Mouse (Mus musculus) heart, adult 2 months (tissue): ENCODE measurements around the gene Pold4.

Experiments
- CTCF ChIP-seq: fragments of 200-600 bp; IDR thresholded peaks from 2 replicates; pipeline ENCODE4 v1.8.1; 2022; ENCODE audit warnings: antibody characterized with exemption, mild to moderate bottlenecking, moderate library complexity
- EP300 ChIP-seq: fragments of 200-500 bp; IDR thresholded peaks from 2 replicates; pipeline ENCODE4 v1.6.1; 2011; ENCODE audit warnings: low read depth, low read length, control low read depth; ENCODE audit not compliant: insufficient read depth
- POLR2A ChIP-seq: fragments of 200-500 bp; IDR thresholded peaks from 2 replicates; pipeline ENCODE4 v1.6.1; 2011; ENCODE audit warnings: mild to moderate bottlenecking, low read depth, low read length, control low read depth; ENCODE audit not compliant: insufficient read depth

DNA sequence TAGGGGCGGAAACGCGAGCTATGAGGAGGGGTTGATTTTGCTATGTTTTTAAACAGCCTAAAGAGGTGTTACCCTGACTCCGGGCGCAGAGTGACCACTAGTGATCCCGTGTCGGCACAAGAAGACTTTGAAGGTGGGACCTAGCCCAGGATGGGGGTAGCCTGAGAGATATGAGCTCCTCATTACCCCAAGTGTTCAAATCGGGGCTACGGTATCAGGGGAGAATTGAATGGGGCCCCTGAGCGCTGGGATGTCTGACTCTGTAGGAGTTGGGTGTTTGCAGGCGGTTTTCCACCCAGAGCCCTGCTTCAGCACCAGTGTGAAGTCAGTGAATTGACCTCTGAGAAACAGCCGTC lies 26.2 kb downstream of the Pold4 start:
- TF ChIP-seq EP300: no peak
- no peak for TF ChIP-seq CTCF
- no peak for TF ChIP-seq POLR2A
